Mouse (Mus musculus): ENCODE measurements at regions not wholly inside any gene's neighbourhood (a gene's known extent, or its start where the extent isn't known, plus 50 kb on each side); places are given as distances from the start of the nearest gene placed in this dataset.

DNA sequence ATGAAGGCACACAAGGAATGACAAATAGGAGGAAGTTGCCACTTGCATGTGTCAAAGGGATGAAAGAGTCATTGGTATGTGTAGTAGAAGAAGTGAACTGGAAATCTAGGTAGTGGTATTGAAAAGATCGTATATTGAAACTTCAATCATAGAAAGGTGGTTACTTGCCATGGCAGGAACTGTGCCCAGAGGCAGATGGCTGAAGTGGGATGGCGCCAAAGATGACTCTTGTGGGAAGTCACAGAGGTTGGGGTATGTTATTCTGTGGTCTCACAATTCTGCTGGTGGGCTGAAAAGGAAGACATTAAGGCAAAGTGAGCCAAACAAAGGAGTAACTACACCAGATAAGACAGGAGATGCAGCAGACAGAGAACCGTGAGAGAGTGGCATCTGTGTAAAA lies 121.2 kb upstream of the Tdrd3 start:
- no peak for TF ChIP-seq CTCF (IDR thresholded peaks at IDR 0.05)
- ATAC-seq: no peak
- no peak for DNase-seq (ENCODE audit: low read depth, low spot score)
- CTCF ChIA-PET: interaction anchor here (0.9 kb wide), 1 partner anchor 14 kb away, joined by 3 read pairs; no protein-coding TSS in a partner anchor
- in situ Hi-C loops (cut with MboI; ENCODE audit: low pct_unique_long_range_greater_than_20kb): no loop called here
- POLR2A ChIA-PET: no interaction called here
- H3K27me3 ChIP-seq: peaks cover 24% of the 10 kb centered on the region

DNA sequence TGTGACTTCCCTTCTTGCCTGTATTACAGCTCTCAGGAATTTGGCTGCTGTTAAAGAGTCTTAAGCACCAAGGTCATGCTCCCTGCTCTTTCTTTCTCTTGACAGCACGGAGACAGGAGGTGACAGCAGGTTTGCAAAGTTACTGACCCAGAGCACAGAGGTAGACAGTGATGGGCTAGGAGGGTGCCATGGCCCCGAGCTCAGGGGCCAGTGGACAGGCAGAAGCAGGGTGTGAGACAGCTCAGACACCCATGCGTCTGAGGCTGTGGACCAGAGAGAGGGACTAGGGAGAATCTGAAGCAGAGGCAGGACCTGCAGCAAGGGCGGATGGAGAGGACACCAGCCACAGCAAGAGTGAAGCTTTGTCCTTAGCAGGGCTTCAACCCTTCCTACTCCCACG lies 119.3 kb upstream of the Tdrd3 start:
- ATAC-seq (no peak), DNase-seq (ENCODE audit: low read depth, low spot score) (no peak)
- peaks cover 24% of the 10 kb centered on the region for H3K27me3 ChIP-seq
- in situ Hi-C loops (cut with MboI; ENCODE audit: low pct_unique_long_range_greater_than_20kb): no loop called here
- no peak for TF ChIP-seq CTCF (IDR thresholded peaks at IDR 0.05)
- ChIA-PET CTCF (no interaction called here), POLR2A (no interaction called here)

DNA sequence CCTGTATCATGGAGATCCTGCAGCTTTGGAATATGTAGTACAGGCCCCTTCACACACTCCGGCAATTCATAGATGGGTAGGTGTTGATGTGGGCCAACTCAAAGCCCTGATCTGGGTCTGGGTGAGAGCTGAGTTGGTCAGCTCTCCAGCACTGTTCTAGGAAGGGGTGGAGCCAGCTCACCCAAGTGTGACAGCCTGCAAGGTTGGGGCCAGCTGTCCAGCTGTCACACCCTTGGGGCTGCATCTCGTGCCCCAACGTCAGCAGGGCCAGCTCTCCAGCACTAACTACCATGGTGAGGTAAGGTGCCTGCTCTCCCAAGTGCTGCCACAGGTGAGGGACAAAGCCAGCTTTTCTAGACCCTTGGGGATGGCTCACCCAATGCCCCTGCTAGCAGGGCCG lies 115.6 kb upstream of the Tdrd3 start:
- no peak for TF ChIP-seq CTCF (IDR thresholded peaks at IDR 0.05)
- DNase-seq (ENCODE audit: low read depth, low spot score): no peak
- ATAC-seq: no peak
- in situ Hi-C loops (cut with MboI; ENCODE audit: low pct_unique_long_range_greater_than_20kb): loop anchor here (25.0 kb wide), 1 partner anchor 439 kb away; no protein-coding TSS in a partner anchor
- POLR2A ChIA-PET: no interaction called here
- CTCF ChIA-PET: interaction anchor here (1.3 kb wide), 1 partner anchor 10 kb away, joined by 4 read pairs; no protein-coding TSS in a partner anchor
- peaks cover 17% of the 10 kb centered on the region for H3K27me3 ChIP-seq

DNA sequence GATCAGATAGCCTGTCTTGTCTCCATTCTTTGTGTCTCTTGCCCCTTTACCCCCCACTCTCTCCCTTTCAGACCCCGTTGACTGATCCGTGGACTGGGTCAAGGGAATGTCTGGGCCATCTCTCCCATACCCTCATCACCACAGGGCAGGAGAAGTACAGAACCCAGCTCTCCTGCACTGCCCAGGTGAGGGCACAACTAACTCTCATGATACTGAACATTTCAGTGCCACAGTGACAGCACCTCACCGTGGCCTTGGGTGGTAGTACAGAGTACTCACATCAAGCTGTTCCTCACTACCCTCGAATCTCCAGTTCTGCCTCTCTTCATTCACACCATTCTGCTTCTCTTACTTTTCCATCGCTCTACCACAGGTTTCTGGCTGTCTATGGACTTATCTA lies 114.9 kb upstream of the Tdrd3 start:
- ATAC-seq (no peak), DNase-seq (ENCODE audit: low read depth, low spot score) (no peak)
- ChIA-PET CTCF (interaction anchor here (1.3 kb wide), 1 partner anchor 11 kb away, joined by 4 read pairs; no protein-coding TSS in a partner anchor), POLR2A (no interaction called here)
- no peak for TF ChIP-seq CTCF (IDR thresholded peaks at IDR 0.05)
- H3K27me3 ChIP-seq: peaks cover 17% of the 10 kb centered on the region
- in situ Hi-C loops (cut with MboI; ENCODE audit: low pct_unique_long_range_greater_than_20kb): loop anchor here (25.0 kb wide), 1 partner anchor 439 kb away; no protein-coding TSS in a partner anchor

DNA sequence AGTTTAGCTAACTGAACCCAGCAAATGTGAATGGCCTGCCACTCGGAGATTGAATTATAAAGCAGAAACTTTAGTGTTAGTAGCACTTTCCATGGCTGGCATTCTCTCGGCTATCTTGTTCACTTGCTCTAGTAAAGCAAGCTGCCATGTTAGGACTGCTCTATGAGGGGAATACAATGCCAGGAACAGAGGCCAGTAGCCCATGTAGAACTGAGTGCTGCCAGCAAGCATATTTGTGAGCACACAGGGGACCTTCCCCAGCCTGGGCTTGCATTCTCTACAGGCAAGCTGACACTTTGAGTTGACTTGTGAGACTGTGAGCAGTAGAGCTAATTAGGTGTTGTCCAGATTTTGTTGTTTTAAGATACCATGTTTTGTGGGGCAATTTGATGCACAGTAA lies 111.0 kb upstream of the Tdrd3 start:
- ChIA-PET CTCF (no interaction called here), POLR2A (no interaction called here)
- DNase-seq (ENCODE audit: low read depth, low spot score) (no peak), ATAC-seq (no peak)
- H3K27me3 ChIP-seq: peaks cover 17% of the 10 kb centered on the region
- in situ Hi-C loops (cut with MboI; ENCODE audit: low pct_unique_long_range_greater_than_20kb): loop anchor here (25.0 kb wide), 1 partner anchor 443 kb away; no protein-coding TSS in a partner anchor
- no peak for TF ChIP-seq CTCF (IDR thresholded peaks at IDR 0.05)

DNA sequence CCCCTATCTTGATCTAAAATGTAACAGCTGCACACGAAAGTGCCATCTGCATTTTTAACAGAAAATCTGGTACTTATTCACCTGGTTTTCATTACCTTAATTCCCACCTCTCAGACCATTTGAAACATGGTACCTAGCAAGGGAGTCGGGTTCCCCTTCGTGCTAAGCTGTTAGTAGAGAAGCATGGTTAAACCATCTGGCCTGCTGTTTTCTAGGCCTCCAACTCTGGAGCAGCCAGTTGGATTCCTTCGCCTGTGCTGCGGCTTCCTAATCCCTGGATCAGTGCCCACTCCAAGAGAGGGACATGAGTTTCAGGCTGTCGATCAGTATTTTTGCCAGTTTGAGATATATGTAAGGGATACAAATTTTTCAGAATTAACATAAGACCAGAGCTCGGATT lies 110.4 kb upstream of the Tdrd3 start:
- ChIA-PET CTCF (no interaction called here), POLR2A (no interaction called here)
- in situ Hi-C loops (cut with MboI; ENCODE audit: low pct_unique_long_range_greater_than_20kb): loop anchor here (25.0 kb wide), 1 partner anchor 444 kb away; no protein-coding TSS in a partner anchor
- TF ChIP-seq CTCF (IDR thresholded peaks at IDR 0.05): no peak
- peaks cover 17% of the 10 kb centered on the region for H3K27me3 ChIP-seq
- DNase-seq (ENCODE audit: low read depth, low spot score) (no peak), ATAC-seq (no peak)

DNA sequence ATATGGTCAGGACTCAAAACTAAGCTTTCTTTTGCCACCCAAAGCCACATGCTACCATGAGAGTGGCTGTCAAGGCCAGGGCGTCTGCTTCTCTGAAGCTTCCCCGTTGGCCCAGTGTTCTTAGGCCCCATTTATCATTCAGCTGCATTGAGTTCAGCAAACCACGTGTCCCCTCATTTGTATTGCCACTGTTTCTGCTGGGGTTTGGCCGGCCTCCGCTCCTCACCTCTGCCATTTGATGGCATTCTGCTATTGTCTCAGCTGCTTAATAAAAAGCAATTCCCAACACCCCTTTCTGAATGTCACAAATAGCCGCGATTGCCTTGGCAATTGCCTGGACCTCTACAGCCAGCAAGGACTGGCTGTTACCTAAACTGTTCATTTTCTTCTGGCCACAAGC lies 108.4 kb upstream of the Tdrd3 start:
- ATAC-seq (no peak), DNase-seq (ENCODE audit: low read depth, low spot score) (no peak)
- ChIA-PET POLR2A (no interaction called here), CTCF (interaction anchor here (0.9 to 1.7 kb wide), 3 partner anchors 12 to 26 kb away, joined by 3 to 5 read pairs (median 3); no protein-coding TSS in a partner anchor)
- H3K27me3 ChIP-seq: peaks cover 15% of the 10 kb centered on the region
- in situ Hi-C loops (cut with MboI; ENCODE audit: low pct_unique_long_range_greater_than_20kb): loop anchor here (25.0 kb wide), 1 partner anchor 446 kb away; no protein-coding TSS in a partner anchor
- no peak for TF ChIP-seq CTCF (IDR thresholded peaks at IDR 0.05)

DNA sequence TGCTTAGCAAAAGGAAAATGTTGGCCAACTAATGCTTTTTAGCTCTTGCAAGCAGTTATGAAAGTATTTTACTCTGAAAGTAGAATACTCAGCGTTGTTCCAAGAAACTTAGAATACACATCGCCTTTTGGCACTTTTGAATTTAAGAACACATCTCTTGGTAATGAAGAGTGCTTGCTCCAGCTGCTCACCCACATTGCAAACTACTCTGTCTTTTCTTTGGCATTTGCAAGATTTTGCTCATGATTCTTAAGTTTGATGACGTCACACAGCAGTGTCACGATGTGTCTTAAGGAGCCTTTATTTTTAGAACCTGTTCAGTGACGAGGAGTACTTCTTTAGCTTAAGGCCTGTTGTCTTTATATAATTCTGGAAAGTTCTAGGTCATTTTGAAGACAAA lies 104.1 kb upstream of the Tdrd3 start:
- H3K27me3 ChIP-seq: peaks cover 19% of the 10 kb centered on the region
- ATAC-seq: no peak
- in situ Hi-C loops (cut with MboI; ENCODE audit: low pct_unique_long_range_greater_than_20kb): loop anchor here (25.0 kb wide), 1 partner anchor 450 kb away; no protein-coding TSS in a partner anchor
- DNase-seq (ENCODE audit: low read depth, low spot score): no peak
- TF ChIP-seq CTCF (IDR thresholded peaks at IDR 0.05): no peak
- ChIA-PET POLR2A (no interaction called here), CTCF (no interaction called here)

DNA sequence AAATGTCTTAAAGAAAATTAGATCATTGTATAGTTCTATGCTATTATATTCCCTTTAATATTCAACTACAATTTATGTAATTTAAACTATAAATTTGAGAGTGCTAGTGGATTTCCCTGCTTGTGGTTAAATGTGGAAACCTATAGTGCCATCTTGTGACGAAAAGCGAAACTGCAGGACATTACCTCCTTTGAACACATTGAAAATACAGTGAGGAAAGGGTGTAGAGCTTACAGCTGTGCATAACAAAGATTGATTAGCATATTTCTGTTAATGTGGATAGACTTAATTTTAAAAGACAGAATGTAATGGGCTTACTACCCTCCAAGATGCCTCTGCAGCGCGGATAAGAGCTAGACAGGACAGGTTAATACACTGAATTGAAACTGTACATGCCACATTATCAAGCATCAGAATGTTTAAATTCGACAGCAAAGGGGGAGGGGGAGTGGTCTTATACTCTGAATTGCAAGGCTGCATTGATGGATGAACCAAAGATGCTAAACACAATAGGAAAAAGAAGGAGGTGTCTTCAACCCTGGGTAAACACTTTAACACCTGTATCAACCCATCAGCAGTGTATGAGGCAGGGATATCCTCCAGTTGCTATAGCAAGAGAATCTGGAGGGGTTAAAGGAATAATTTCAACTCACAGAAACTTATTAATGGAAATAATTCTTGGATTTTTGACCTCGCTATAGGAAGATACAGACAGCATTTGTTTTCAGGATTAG lies 101.3 kb upstream of the Tdrd3 start:
- peak; percentile 4 for DNase-seq (ENCODE audit: low read depth, low spot score)
- peak; percentile 68 for TF ChIP-seq CTCF (IDR thresholded peaks at IDR 0.05)
- ATAC-seq: no peak
- CTCF ChIA-PET: interaction anchor here (0.7 to 1.5 kb wide), 3 partner anchors 11 to 15 kb away, joined by 3 to 5 read pairs (median 3); no protein-coding TSS in a partner anchor
- POLR2A ChIA-PET: no interaction called here
- peaks cover 23% of the 10 kb centered on the region for H3K27me3 ChIP-seq
- in situ Hi-C loops (cut with MboI; ENCODE audit: low pct_unique_long_range_greater_than_20kb): loop anchor here (5.0 to 25.0 kb wide), 2 partner anchors 137 to 453 kb away; no protein-coding TSS in a partner anchor

DNA sequence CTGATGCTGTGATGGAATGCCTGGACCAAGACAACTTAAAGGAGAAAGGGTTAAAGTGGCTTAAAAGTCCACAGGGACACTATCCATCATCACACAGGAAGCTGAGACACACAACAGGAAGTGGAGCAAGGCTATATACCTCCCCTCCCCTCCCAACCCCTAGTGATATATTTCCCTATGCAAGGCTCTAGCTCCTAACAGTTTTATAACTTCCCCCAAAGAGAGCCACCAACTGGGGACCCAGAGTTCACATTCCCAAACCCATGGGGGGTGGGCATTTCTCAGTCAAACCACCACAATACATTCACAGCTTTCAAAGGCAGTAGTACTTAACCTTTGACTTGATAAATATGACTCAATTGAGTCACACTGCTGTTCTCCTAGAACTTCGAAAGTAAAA lies 88.6 kb upstream of the Tdrd3 start:
- in situ Hi-C loops (cut with MboI; ENCODE audit: low pct_unique_long_range_greater_than_20kb): no loop called here
- DNase-seq (ENCODE audit: low read depth, low spot score) (no peak), ATAC-seq (no peak)
- no peak for TF ChIP-seq CTCF (IDR thresholded peaks at IDR 0.05)
- ChIA-PET CTCF (no interaction called here), POLR2A (interaction anchor here (0.7 kb wide), 1 partner anchor 145 kb away, joined by 4 read pairs; no protein-coding TSS in a partner anchor)
- peaks cover 6% of the 10 kb centered on the region for H3K27me3 ChIP-seq

DNA sequence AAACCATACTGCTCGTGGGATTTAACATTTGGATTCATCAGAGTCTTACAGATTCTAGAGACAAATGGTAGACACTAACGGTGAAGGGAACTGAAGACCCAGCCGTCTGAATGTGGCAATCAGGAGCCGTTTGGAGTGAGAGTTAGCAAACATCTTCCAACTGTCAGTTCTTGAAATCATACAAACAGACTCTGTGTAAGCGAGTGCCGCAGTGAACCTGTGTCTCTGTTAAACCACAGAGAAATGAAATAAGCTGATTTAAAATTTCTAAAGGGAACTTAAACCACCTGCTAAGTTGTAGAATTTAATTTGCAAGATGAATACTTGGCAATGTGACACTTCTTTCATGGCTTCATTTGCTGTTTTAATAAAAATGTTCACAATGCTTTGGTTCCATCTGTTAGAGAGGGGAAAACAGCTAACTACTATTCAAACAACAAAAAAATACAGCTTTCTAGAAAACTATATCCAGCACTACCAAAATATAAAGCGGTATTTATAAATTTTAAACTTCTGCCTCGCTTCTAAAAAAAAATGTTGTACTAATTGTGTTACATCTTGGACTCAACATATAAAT lies 78.4 kb upstream of the Tdrd3 start:
- no peak for TF ChIP-seq CTCF (IDR thresholded peaks at IDR 0.05)
- ChIA-PET CTCF (no interaction called here), POLR2A (interaction anchor here (0.7 kb wide), 1 partner anchor 9 kb away, joined by 3 read pairs; no protein-coding TSS in a partner anchor)
- ATAC-seq (no peak), DNase-seq (ENCODE audit: low read depth, low spot score) (no peak)
- peaks cover 25% of the 10 kb centered on the region for H3K27me3 ChIP-seq
- in situ Hi-C loops (cut with MboI; ENCODE audit: low pct_unique_long_range_greater_than_20kb): no loop called here
